Mouse (Mus musculus) stomach, postnatal 0 days (tissue): ENCODE data around the gene Fuca1.

Experiments used
- CTCF ChIP-seq: IDR thresholded peaks from 2 replicates; pipeline ENCODE4 v1.5.1; 2016; ENCODE audit warnings: antibody characterized with exemption, low read depth, mild to moderate bottlenecking, moderate library complexity
- EP300 ChIP-seq: optimal IDR thresholded peaks from 2 replicates; pipeline ENCODE3; 2016; ENCODE audit warnings: antibody characterized with exemption

DNA sequence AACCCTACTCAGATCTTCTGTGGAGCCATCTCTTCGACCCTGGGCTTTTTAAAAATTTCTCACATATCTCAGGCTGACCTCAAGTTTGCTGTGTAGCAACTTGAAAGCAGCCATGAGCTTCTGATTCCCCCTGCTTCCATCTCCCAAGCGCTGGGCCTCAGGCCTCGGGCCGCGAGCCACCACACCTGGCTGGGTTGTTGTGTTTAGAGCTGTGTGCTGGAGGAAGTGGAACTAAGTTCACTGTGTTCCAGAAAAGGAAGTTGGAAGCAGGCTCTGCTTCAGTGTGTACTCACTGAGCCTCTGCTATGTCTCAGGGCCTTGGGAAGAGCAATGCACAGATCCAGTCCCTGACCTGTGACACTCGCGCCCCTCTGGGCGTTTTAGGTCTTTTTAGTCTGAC lies 27.6 kb downstream of the Fuca1 start:
- no peak for TF ChIP-seq CTCF
- no peak for TF ChIP-seq EP300
